Mouse (Mus musculus) heart, adult 2 months (tissue): ENCODE measurements around the gene Clasp2. TPM values are rescaled to one million over a fixed set of nuclear protein-coding genes. Genes with fewer than 3 reads are reported as not detected.

ENCODE experiments used
- DNase-seq, 2 experiments: peaks; one replicate each; pipeline ENCODE4 v3.0.0; 2021
- H3K27ac ChIP-seq: fragments of 200-600 bp; 2 replicates; pipeline ENCODE4 v1.8.1; 2022
- H3K27me3 ChIP-seq: fragments of 200-500 bp; 2 replicates; pipeline ENCODE4 v1.6.1; 2012; ENCODE audit warnings: mild to moderate bottlenecking, low read length, inconsistent platforms, mixed read lengths; ENCODE audit not compliant: control insufficient read depth, insufficient read depth
- H3K36me3 ChIP-seq: fragments of 200-500 bp; 2 replicates; pipeline ENCODE4 v1.6.1; 2012; ENCODE audit warnings: low read length, inconsistent platforms; ENCODE audit not compliant: control insufficient read depth, insufficient read depth
- H3K4me1 ChIP-seq: fragments of 200-500 bp; 2 replicates; pipeline ENCODE4 v1.6.1; 2011; ENCODE audit warnings: low read length; ENCODE audit not compliant: control insufficient read depth, insufficient read depth
- H3K4me3 ChIP-seq: fragments of 200-600 bp; 2 replicates; pipeline ENCODE4 v1.8.1; 2022
- H3K79me2 ChIP-seq: fragments of 200-500 bp; replicated peaks from 2 replicates; pipeline ENCODE4 v1.6.1; 2012; ENCODE audit warnings: mild to moderate bottlenecking, inconsistent platforms, low read length, moderate library complexity, mixed read lengths; ENCODE audit not compliant: control insufficient read depth, insufficient read depth
- H3K9ac ChIP-seq: fragments of 200-500 bp; 2 replicates; pipeline ENCODE4 v1.6.1; 2012; ENCODE audit warnings: low read depth, mild to moderate bottlenecking, control low read depth, inconsistent platforms, low read length, mixed read lengths
- CTCF ChIP-seq: fragments of 200-600 bp; IDR thresholded peaks from 2 replicates; pipeline ENCODE4 v1.8.1; 2022; ENCODE audit warnings: antibody characterized with exemption, mild to moderate bottlenecking, moderate library complexity
- EP300 ChIP-seq: fragments of 200-500 bp; IDR thresholded peaks from 2 replicates; pipeline ENCODE4 v1.6.1; 2011; ENCODE audit warnings: low read depth, low read length, control low read depth; ENCODE audit not compliant: insufficient read depth
- POLR2A ChIP-seq: fragments of 200-500 bp; IDR thresholded peaks from 2 replicates; pipeline ENCODE4 v1.6.1; 2011; ENCODE audit warnings: mild to moderate bottlenecking, low read depth, low read length, control low read depth; ENCODE audit not compliant: insufficient read depth
- WGBS: fragments of 180-500 bp; shearing (Covaris S2); methylation state at CpG from one replicate; pipeline ENCODE4 v1.1.7; 2018; 5-methylcytosine and 5-hydroxymethylcytosine counted together
- intact Hi-C: fragments of 180-260 bp; cut with DNase I; formaldehyde crosslinking; loops from one replicate; pipeline ENCODE4 v1.15.1; 2025
- polyA plus RNA-seq: library from polyadenylated mRNA; depleted of rRNA; stranded (reverse); fragments of >200 nt; gene quantifications from 2 replicates; pipeline ENCODE4 v1.2.3, GENCODE M21; 2012
- total RNA-seq, 2 experiments: library from RNA; stranded (reverse); gene quantifications; 2 replicates each; pipeline ENCODE4 v1.2.3; 2021

The Clasp2 gene
- total and polyA plus RNA-seq, 3 experiments: 14.2 to 56.2 (median 53.6) TPM

GRCm38 (mm10) chr9:113931375-113932099 is 190.3 kb downstream of the Clasp2 start:
- peak overlapping the region; percentile 67 for H3K4me3 ChIP-seq
- intact Hi-C loops: loop anchor here (2.0 to 5.0 kb wide), 3 partner anchors 139 to 471 kb away; partner anchors contain the start of genes Clasp2, Glb1 and Tmppe
- peak overlapping the region; percentile 83 for H3K9ac ChIP-seq
- H3K79me2 ChIP-seq: peaks cover 3% of the 10 kb centered on the region; the same call in 1 of the 2 replicates
- H3K36me3 ChIP-seq: peaks cover 9% of the 10 kb centered on the region
- H3K27me3 ChIP-seq: no peaks in the 10 kb centered on the region
- DNase-seq: peak; percentile 50 to 57
- under 1% methylated on average over 84 of the region's 91 CpGs for WGBS
- TF ChIP-seq POLR2A (no peak), EP300 (no peak), CTCF (no peak)
- H3K4me1 ChIP-seq: peaks cover 8% of the 10 kb centered on the region
- H3K27ac ChIP-seq: peak overlapping the region; percentile 82

GRCm38 (mm10) chr9:113932100-113932470 is 190.8 kb downstream of the Clasp2 start:
- peaks cover 3% of the 10 kb centered on the region; the same call in 1 of the 2 replicates for H3K79me2 ChIP-seq
- H3K27me3 ChIP-seq: no peaks in the 10 kb centered on the region
- H3K27ac ChIP-seq: peak overlapping the region; percentile 82
- TF ChIP-seq POLR2A (no peak), CTCF (no peak), EP300 (no peak)
- peak; percentile 21 to 25 for DNase-seq
- peak overlapping the region; percentile 67 for H3K4me3 ChIP-seq
- intact Hi-C loops: loop anchor here (5.0 kb wide), 2 partner anchors 140 to 470 kb away; partner anchors contain the start of genes Glb1 and Tmppe
- WGBS: 2% methylated on average over 8 of the region's 8 CpGs
- peak overlapping the region; percentile 83 for H3K9ac ChIP-seq
- H3K36me3 ChIP-seq: peaks cover 9% of the 10 kb centered on the region
- peaks cover 8% of the 10 kb centered on the region for H3K4me1 ChIP-seq

DNA sequence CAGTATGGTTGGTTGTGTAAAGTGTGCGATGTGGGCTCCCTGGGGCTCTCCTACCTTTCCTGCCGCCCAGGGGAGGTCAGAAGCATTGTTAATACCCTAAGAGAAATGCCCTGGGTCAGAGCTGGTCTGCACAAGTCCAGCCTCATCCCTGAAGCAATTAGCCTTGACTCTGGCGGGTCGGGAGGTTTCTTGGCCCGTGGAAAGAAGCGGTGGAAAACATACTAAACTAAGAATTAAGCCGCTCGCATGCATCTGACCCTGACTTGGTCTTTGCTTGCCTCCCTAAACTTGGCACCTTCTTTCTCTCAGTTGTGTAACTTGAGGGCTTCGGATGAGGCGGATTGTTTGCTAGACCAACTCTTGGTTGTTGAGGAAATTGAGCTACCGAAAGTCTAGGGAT is 191.2 kb downstream of the Clasp2 start:
- Histone ChIP-seq H3K9ac (peak overlapping the region; percentile 83), H3K4me3 (peak overlapping the region; percentile 67), H3K27ac (peak overlapping the region; percentile 82), H3K4me1 (peaks cover 8% of the 10 kb centered on the region), H3K36me3 (peaks cover 9% of the 10 kb centered on the region), H3K79me2 (peaks cover 6% of the 10 kb centered on the region), H3K27me3 (no peaks in the 10 kb centered on the region)
- intact Hi-C loops: loop anchor here (5.0 kb wide), 2 partner anchors 140 to 470 kb away; partner anchors contain the start of genes Glb1 and Tmppe
- peak; percentile 13 to 27 for DNase-seq
- 9% methylated on average over 11 of the region's 11 CpGs for WGBS
- TF ChIP-seq EP300 (no peak), CTCF (no peak), POLR2A (no peak)

DNA sequence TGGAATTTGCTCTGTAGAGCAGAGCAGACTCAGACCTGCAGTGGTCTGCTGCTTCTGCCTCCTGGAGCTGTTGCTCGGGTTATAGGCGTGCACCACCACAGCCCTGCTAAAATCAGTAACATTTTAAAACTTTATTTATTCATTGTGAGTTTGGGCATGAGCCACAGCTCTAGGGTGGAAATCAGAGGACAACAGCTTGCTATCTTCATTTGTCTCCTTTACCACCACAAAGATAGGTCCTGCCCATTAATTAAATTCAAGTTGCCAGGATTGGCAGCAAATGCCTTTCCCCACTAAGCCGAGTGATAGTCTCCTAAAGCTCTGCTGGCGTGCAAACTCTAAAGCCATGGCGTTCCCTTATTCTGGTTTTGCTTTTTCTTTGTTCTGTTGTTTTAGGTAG is 194.4 kb downstream of the Clasp2 start:
- no peak overlapping the region for H3K9ac ChIP-seq
- peaks cover 10% of the 10 kb centered on the region for H3K79me2 ChIP-seq
- 43% methylated on average over 5 of the region's 5 CpGs for WGBS

GRCm38 (mm10) chr9:113939063-113939850 is 198.0 kb downstream of the Clasp2 start:
- H3K27ac ChIP-seq: no peak overlapping the region
- no peak for TF ChIP-seq POLR2A
- TF ChIP-seq EP300: no peak
- no peak for TF ChIP-seq CTCF
- H3K4me1 ChIP-seq: peaks cover 4% of the 10 kb centered on the region
- WGBS: 62% methylated on average over 9 of the region's 9 CpGs
- H3K9ac ChIP-seq: no peak overlapping the region
- H3K27me3 ChIP-seq: no peaks in the 10 kb centered on the region
- H3K36me3 ChIP-seq: peaks cover 8% of the 10 kb centered on the region
- intact Hi-C loops: no loop called here
- H3K79me2 ChIP-seq: peaks cover 11% of the 10 kb centered on the region
- no peak for DNase-seq
- H3K4me3 ChIP-seq: no peak overlapping the region

More for the DNA sequence above, 194.4 kb downstream of the Clasp2 start:
- TF ChIP-seq CTCF (no peak), POLR2A (no peak), EP300 (no peak)
- DNase-seq: no peak
- H3K4me1 ChIP-seq: peaks cover 8% of the 10 kb centered on the region
- intact Hi-C loops: no loop called here
- peaks cover 9% of the 10 kb centered on the region for H3K36me3 ChIP-seq
- H3K27me3 ChIP-seq: no peaks in the 10 kb centered on the region
- no peak overlapping the region for H3K27ac ChIP-seq
- no peak overlapping the region for H3K4me3 ChIP-seq
